Mouse (Mus musculus): Measurements from ENCODE around the gene Il21. TPM values are rescaled to one million over a fixed set of nuclear protein-coding genes. Genes with fewer than 3 reads are reported as not detected.

Gene Il21
- polyA plus RNA-seq (2012; rRNA removed; ENCODE audit: low replicate concordance) = not detected in 2 replicates

GRCm38 (mm10) chr3:37232586-37233222 lies at the start of gene Il21:
Gene Il21 (minus strand): TSS chr3:37232636.

Other genes with a start within 250 kb of the Il21 start
- gene Adad1, start 169.1 kb downstream of the Il21 start, polyA plus RNA-seq (2012; rRNA removed; ENCODE audit: low replicate concordance) = not detected in 2 replicates
- 0.08 TPM in 1 of 2 replicates, not detected in the other for gene Il2, start 106.7 kb downstream of the Il21 start, polyA plus RNA-seq (2012; rRNA removed; ENCODE audit: low replicate concordance)
- 0.08 and 0.11 TPM in 2 replicates for gene Bbs12, start 79.9 kb upstream of the Il21 start, polyA plus RNA-seq (2012; rRNA removed; ENCODE audit: low replicate concordance)
- not detected in 2 replicates for gene Cetn4, start 80.1 kb upstream of the Il21 start, polyA plus RNA-seq (2012; rRNA removed; ENCODE audit: low replicate concordance)
- 0.26 and 0.56 TPM in 2 replicates for gene Fgf2, start 115.7 kb upstream of the Il21 start, polyA plus RNA-seq (2012; rRNA removed; ENCODE audit: low replicate concordance)
- 0.25 and 0.33 TPM in 2 replicates for gene Spata5, start 187.3 kb upstream of the Il21 start, polyA plus RNA-seq (2012; rRNA removed; ENCODE audit: low replicate concordance)
- gene Nudt6, start 187.6 kb upstream of the Il21 start, polyA plus RNA-seq (2012; rRNA removed; ENCODE audit: low replicate concordance) = 20.9 and 22.0 TPM in 2 replicates

Measured in duodenum, adult 2 months (tissue).